Mouse (Mus musculus): ENCODE results near the gene Fam104a. TPM values are rescaled to one million over a fixed set of nuclear protein-coding genes. Genes with fewer than 3 reads are reported as not detected.

Gene Fam104a
- total and polyA plus RNA-seq, 3 experiments = 33.6 to 38.1 TPM; not detected in 1

DNA sequence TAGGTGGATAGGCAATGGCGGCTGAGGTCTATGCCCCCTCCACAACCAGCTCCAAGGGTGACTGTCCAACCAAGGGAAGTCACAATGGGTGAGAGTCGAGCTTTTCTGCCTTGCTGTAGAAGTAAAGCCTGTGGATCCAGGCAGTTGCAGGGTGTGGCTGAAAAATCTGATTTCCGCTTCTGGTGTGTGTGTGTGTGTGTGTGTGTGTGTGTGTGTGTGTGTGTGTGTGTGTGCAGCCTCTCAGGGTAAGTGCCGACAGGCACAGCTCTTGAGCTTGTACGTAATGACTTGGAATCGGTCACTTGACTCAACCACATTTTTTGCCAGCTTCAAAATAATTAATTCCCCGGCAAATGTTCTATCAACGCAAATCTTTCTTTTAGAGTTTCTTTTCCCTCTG is 52.7 kb downstream of the Fam104a start:
- DNase-seq (ENCODE audit: low read depth, low spot score) = no peak
- H3K4me3 ChIP-seq (ENCODE audit: control insufficient read depth in 1 of 2, insufficient read depth in 1 of 2, low read depth in 2 of 2, low read length in 2 of 2) = no peak overlapping the region
- TF ChIP-seq POLR2AphosphoS2 (IDR thresholded peaks at IDR 0.05; ENCODE audit: low read length) (no peak), MYC (IDR thresholded peaks at IDR 0.05; ENCODE audit: low read depth, low read length) (no peak), ZMIZ1 (IDR thresholded peaks at IDR 0.05; ENCODE audit: low read depth, low read length) (no peak), RAD21 (IDR thresholded peaks at IDR 0.05; ENCODE audit: low read depth, low read length) (no peak), E2F4 (IDR thresholded peaks at IDR 0.05; ENCODE audit: borderline replicate concordance, low read depth, low read length) (no peak)
- peaks cover 0 to 3% of the 10 kb centered on the region in 2 experiments; a peak in 2 of 4 replicates for H3K4me1 ChIP-seq (ENCODE audit: control insufficient read depth in 1 of 2, insufficient read depth in 2 of 2, low read length in 2 of 2)
- H3K36me3 ChIP-seq (ENCODE audit: control insufficient read depth in 1 of 2, insufficient read depth in 2 of 2, low read length in 2 of 2) = no peaks in the 10 kb centered on the region
- no peaks in the 10 kb centered on the region for H3K79me2 ChIP-seq (ENCODE audit: control insufficient read depth, insufficient read depth, low read length, poor library complexity)
- peaks cover 0 to 2% of the 10 kb centered on the region in 2 experiments; a peak in 3 of 4 replicates for H3K27me3 ChIP-seq (ENCODE audit: control insufficient read depth in 1 of 2, insufficient read depth in 2 of 2, low read length in 2 of 2)
- no peak overlapping the region for H3K27ac ChIP-seq (ENCODE audit: control insufficient read depth, low read depth, low read length)
- no peaks in the 10 kb centered on the region for H3K9me3 ChIP-seq (replicated peaks; ENCODE audit: insufficient read depth, low read length)
- H3K9ac ChIP-seq (ENCODE audit: control insufficient read depth, low read depth, low read length, poor library complexity, severe bottlenecking) = no peak overlapping the region

DNA sequence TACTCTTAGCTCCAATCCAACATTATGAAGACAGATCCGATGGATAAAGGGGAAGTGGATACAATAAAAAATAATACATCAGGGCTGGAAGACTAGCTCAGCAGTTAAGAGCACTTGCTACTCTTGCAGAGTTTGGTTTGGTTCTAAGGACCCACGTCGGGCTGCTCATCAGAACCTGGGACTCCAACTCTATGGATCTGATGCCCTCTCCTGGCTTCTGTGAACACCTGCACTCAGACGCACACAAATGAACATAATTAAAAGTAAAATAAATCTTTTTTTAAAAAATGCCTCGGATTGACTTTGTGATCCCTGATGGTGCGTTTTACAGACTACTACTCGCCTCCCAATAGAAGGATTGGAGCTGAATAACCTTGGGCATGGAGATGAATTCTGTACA is 53.3 kb downstream of the Fam104a start:
- H3K9me3 ChIP-seq (replicated peaks; ENCODE audit: insufficient read depth, low read length) = no peaks in the 10 kb centered on the region
- no peak for DNase-seq (ENCODE audit: low read depth, low spot score)
- peaks cover 0 to 2% of the 10 kb centered on the region in 2 experiments; a peak in 3 of 4 replicates for H3K27me3 ChIP-seq (ENCODE audit: control insufficient read depth in 1 of 2, insufficient read depth in 2 of 2, low read length in 2 of 2)
- H3K27ac ChIP-seq (ENCODE audit: control insufficient read depth, low read depth, low read length) = no peak overlapping the region
- no peak overlapping the region for H3K9ac ChIP-seq (ENCODE audit: control insufficient read depth, low read depth, low read length, poor library complexity, severe bottlenecking)
- TF ChIP-seq ETS1 (IDR thresholded peaks at IDR 0.05; ENCODE audit: low read depth, low read length) (no peak), CHD2 (IDR thresholded peaks at IDR 0.05; ENCODE audit: low read length) (no peak), RAD21 (IDR thresholded peaks at IDR 0.05; ENCODE audit: low read depth, low read length) (peak; percentile 42), POLR2AphosphoS5 (IDR thresholded peaks at IDR 0.05; ENCODE audit: borderline replicate concordance, low read depth, low read length) (no peak), CTCF (IDR thresholded peaks at IDR 0.05 in 2 of 3, conservative IDR thresholded peaks at IDR 0.05 in 1 of 3; ENCODE audit: control insufficient read depth in 1 of 3, insufficient read depth in 1 of 3, low read depth in 2 of 3, low read length in 3 of 3, poor library complexity in 1 of 3, severe bottlenecking in 1 of 3) (peak in 2 of 3 experiments; percentile 33 to 37; a peak in 3 of 6 replicates), SMC3 (IDR thresholded peaks at IDR 0.05; ENCODE audit: low read depth, low read length) (peak; percentile 33; the same call in 1 of the 2 replicates)
- H3K4me3 ChIP-seq (ENCODE audit: control insufficient read depth in 1 of 2, insufficient read depth in 1 of 2, low read depth in 2 of 2, low read length in 2 of 2) = no peak overlapping the region
- peaks cover 0 to 3% of the 10 kb centered on the region in 2 experiments; a peak in 2 of 4 replicates for H3K4me1 ChIP-seq (ENCODE audit: control insufficient read depth in 1 of 2, insufficient read depth in 2 of 2, low read length in 2 of 2)
- H3K36me3 ChIP-seq (ENCODE audit: control insufficient read depth in 1 of 2, insufficient read depth in 2 of 2, low read length in 2 of 2) = no peaks in the 10 kb centered on the region
- no peaks in the 10 kb centered on the region for H3K79me2 ChIP-seq (ENCODE audit: control insufficient read depth, insufficient read depth, low read length, poor library complexity)

GRCm38 (mm10) chr11:113627785-113628184 is 56.2 kb downstream of the Fam104a start:
- H3K27ac ChIP-seq (ENCODE audit: control insufficient read depth, low read depth, low read length) = no peak overlapping the region
- no peak overlapping the region for H3K4me3 ChIP-seq (ENCODE audit: control insufficient read depth in 1 of 2, insufficient read depth in 1 of 2, low read depth in 2 of 2, low read length in 2 of 2)
- peaks cover 0 to 3% of the 10 kb centered on the region in 2 experiments; a peak in 2 of 4 replicates for H3K4me1 ChIP-seq (ENCODE audit: control insufficient read depth in 1 of 2, insufficient read depth in 2 of 2, low read length in 2 of 2)
- no peaks in the 10 kb centered on the region for H3K79me2 ChIP-seq (ENCODE audit: control insufficient read depth, insufficient read depth, low read length, poor library complexity)
- peaks cover 0 to 2% of the 10 kb centered on the region in 2 experiments; a peak in 2 of 4 replicates for H3K27me3 ChIP-seq (ENCODE audit: control insufficient read depth in 1 of 2, insufficient read depth in 2 of 2, low read length in 2 of 2)
- peak; percentile 65 for DNase-seq (ENCODE audit: low read depth, low spot score)
- TF ChIP-seq RAD21 (IDR thresholded peaks at IDR 0.05; ENCODE audit: low read depth, low read length) (peak; percentile 51), CTCF (IDR thresholded peaks at IDR 0.05 in 2 of 3, conservative IDR thresholded peaks at IDR 0.05 in 1 of 3; ENCODE audit: control insufficient read depth in 1 of 3, insufficient read depth in 1 of 3, low read depth in 2 of 3, low read length in 3 of 3, poor library complexity in 1 of 3, severe bottlenecking in 1 of 3) (peak; percentile 50 to 70 (median 59)), POLR2A (IDR thresholded peaks at IDR 0.05; ENCODE audit: control insufficient read depth in 1 of 2, insufficient read depth in 1 of 2, low read depth in 1 of 2, low read length in 2 of 2, poor library complexity in 1 of 2) (no peak), SMC3 (IDR thresholded peaks at IDR 0.05; ENCODE audit: low read depth, low read length) (peak; percentile 72), NELFE (IDR thresholded peaks at IDR 0.05; ENCODE audit: low read depth, low read length) (no peak), POLR2AphosphoS5 (IDR thresholded peaks at IDR 0.05; ENCODE audit: borderline replicate concordance, low read depth, low read length) (no peak), ZC3H11A (IDR thresholded peaks at IDR 0.05; ENCODE audit: low read depth, low read length) (peak; percentile 28; the same call in 1 of the 2 replicates), TBP (IDR thresholded peaks at IDR 0.05; ENCODE audit: low read depth, low read length) (no peak), MAFK (IDR thresholded peaks at IDR 0.05; ENCODE audit: borderline replicate concordance, low read depth, low read length) (no peak), CHD2 (IDR thresholded peaks at IDR 0.05; ENCODE audit: low read length) (no peak), BHLHE40 (IDR thresholded peaks at IDR 0.05; ENCODE audit: borderline replicate concordance, low read depth, low read length) (no peak), JUND (IDR thresholded peaks at IDR 0.05; ENCODE audit: low read depth, low read length) (no peak), CHD1 (IDR thresholded peaks at IDR 0.05; ENCODE audit: low read depth, low read length) (no peak)
- H3K36me3 ChIP-seq (ENCODE audit: control insufficient read depth in 1 of 2, insufficient read depth in 2 of 2, low read length in 2 of 2) = no peaks in the 10 kb centered on the region
- no peak overlapping the region for H3K9ac ChIP-seq (ENCODE audit: control insufficient read depth, low read depth, low read length, poor library complexity, severe bottlenecking)
- no peaks in the 10 kb centered on the region for H3K9me3 ChIP-seq (replicated peaks; ENCODE audit: insufficient read depth, low read length)

Measured in MEL (cell line).